Mouse (Mus musculus) central nervous system, embryonic 18 days (tissue): ENCODE results near the gene Mafb. TPM values are rescaled to one million over a fixed set of nuclear protein-coding genes. Genes with fewer than 3 reads are reported as not detected.

Source experiments
- polyA plus RNA-seq: library from polyadenylated mRNA; depleted of rRNA; stranded (reverse); fragments of >200 nt; gene quantifications from 2 replicates; pipeline ENCODE4 v1.2.3, GENCODE M21; 2012; rRNA removed

The Mafb gene
- polyA plus RNA-seq: 6.8 and 10.1 TPM in 2 replicates

DNA sequence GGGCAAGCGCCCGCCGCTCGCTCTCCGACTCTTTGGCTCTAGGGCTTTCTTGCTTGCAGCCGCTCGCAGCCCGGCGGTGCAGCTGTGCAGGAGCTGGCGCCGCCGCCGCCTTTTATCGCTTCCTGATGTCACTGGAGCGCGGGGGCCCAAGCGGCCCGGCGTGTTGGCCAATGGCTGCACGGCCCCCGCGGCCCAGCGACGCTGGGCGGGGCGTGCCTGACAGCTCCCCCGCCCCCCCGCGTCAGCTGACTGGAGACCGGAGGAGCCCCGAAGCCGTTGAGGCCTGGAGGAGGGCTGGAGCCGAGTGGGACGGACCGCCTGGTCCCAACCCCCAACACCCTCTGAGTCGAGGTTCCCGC, at the start of gene Mafb:
Gene Mafb (minus strand): TSS at position 86 of the 359 bp plus-strand sequence.

GRCm38 (mm10) chr2:160334111-160334661, 32.7 kb downstream of the Mafb start, which contains the start of gene Gm826:
TSS of gene Gm826 (minus strand) at chr2:160334162.

Other genes with a start within 250 kb of the Mafb start
- gene Gm826, start 32.9 kb downstream of the Mafb start, polyA plus RNA-seq: 0.19 and 0.31 TPM in 2 replicates